Mouse (Mus musculus) thymus, adult 2 months (tissue): ENCODE data around the gene Dll1.

Source experiments
- CTCF ChIP-seq: fragments of 200-500 bp; IDR thresholded peaks from 2 replicates; pipeline ENCODE4 v1.5.1; 2012; ENCODE audit warnings: mild to moderate bottlenecking, control low read depth, low read length, moderate library complexity, borderline replicate concordance; ENCODE audit not compliant: control insufficient read depth, poor library complexity, insufficient read depth; ENCODE audit errors: extremely low read depth
- POLR2A ChIP-seq: fragments of 200-500 bp; IDR thresholded peaks from 2 replicates; pipeline ENCODE4 v1.6.1; 2012; ENCODE audit warnings: mild to moderate bottlenecking, low read length, control low read depth, moderate library complexity; ENCODE audit not compliant: control insufficient read depth, poor library complexity, insufficient read depth; ENCODE audit errors: extremely low read depth

DNA sequence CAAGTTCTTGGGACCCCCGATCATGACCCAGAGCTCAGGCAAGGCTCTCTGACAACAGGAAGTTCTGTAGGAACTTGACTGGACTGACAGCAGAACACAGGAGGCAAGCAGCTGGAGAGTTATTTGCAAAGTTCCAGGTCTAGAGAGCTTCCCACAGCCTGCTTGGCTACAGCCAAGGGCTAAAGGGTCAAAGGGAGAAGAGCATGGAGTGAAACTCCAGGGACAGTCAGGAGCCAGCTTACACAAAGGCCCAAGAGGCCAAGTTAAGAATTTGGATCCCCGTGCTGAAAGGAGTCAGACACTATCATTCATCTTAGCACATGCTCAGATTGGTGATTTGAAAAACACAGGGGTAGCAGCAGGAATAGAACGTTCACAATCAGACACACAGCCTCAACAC, 13.0 kb downstream of the Dll1 start:
- TF ChIP-seq CTCF (no peak), POLR2A (no peak)
